Mouse (Mus musculus) embryonic facial prominence, embryonic 15.5 days (tissue): ENCODE data around the gene Zcchc2. TPM values are rescaled to one million over a fixed set of nuclear protein-coding genes. Genes with fewer than 3 reads are reported as not detected.

ENCODE experiments used
- ATAC-seq: fragments of 200-750 bp; cut with Nextera tagmentation; 2 replicates; pipeline ENCODE4 v1.8.0; 2017; ENCODE audit warnings: low read depth, moderate TSS enrichment; ENCODE audit not compliant: insufficient number of reproducible peaks, low FRiP score, low TSS enrichment
- H3K27ac ChIP-seq: fragments of 300-500 bp; sonication (generic); replicated peaks from 2 replicates; pipeline ENCODE4 v1.5.1; 2015; ENCODE audit warnings: mild to moderate bottlenecking, inconsistent platforms
- H3K27me3 ChIP-seq: fragments of 300-500 bp; sonication (generic); 2 replicates; pipeline ENCODE4 v1.6.1; 2015; ENCODE audit warnings: inconsistent platforms
- H3K36me3 ChIP-seq: fragments of 300-500 bp; sonication (generic); 2 replicates; pipeline ENCODE4 v1.6.1; 2015; ENCODE audit warnings: mild to moderate bottlenecking, inconsistent platforms
- H3K4me1 ChIP-seq: fragments of 300-500 bp; sonication (generic); 2 replicates; pipeline ENCODE4 v1.6.1; 2015; ENCODE audit warnings: inconsistent platforms
- H3K4me2 ChIP-seq: fragments of 300-500 bp; sonication (generic); replicated peaks from 2 replicates; pipeline ENCODE4 v1.6.1; 2015; ENCODE audit warnings: mild to moderate bottlenecking, inconsistent platforms
- H3K4me3 ChIP-seq: fragments of 300-500 bp; sonication (generic); replicated peaks from 2 replicates; pipeline ENCODE4 v1.5.1; 2015; ENCODE audit warnings: mild to moderate bottlenecking, inconsistent platforms
- H3K9ac ChIP-seq: fragments of 300-500 bp; sonication (generic); 2 replicates; pipeline ENCODE4 v1.6.1; 2015; ENCODE audit warnings: inconsistent platforms
- H3K9me3 ChIP-seq: fragments of 300-500 bp; sonication (generic); replicated peaks from 2 replicates; pipeline ENCODE4 v1.6.1; 2016; ENCODE audit warnings: inconsistent platforms
- WGBS: fragments of 180-500 bp; shearing (Covaris S2); methylation state at CpG from one replicate; pipeline ENCODE4 v1.1.7; 2015; 5-methylcytosine and 5-hydroxymethylcytosine counted together
- polyA plus RNA-seq: library from polyadenylated mRNA; unstranded; fragments of >200 nt; fragmentation: Nextera tagmentation; extraction: Ambion mirVana; gene quantifications from 2 replicates; pipeline ENCODE4 v1.2.1, GENCODE M21; 2015

The Zcchc2 gene
- polyA plus RNA-seq, 1 experiment from 2014 or later: 2.6 TPM

GRCm38 (mm10) chr1:106064291-106064690, 74.1 kb downstream of the Zcchc2 start:
- no peaks in the 10 kb centered on the region for H3K36me3 ChIP-seq
- WGBS: 33% methylated on average over 3 of the region's 3 CpGs
- no peak for ATAC-seq

GRCm38 (mm10) chr1:106064711-106065110, 74.5 kb downstream of the Zcchc2 start:
- Histone ChIP-seq H3K4me3 (no peak overlapping the region), H3K4me2 (no peak overlapping the region), H3K27ac (no peak overlapping the region), H3K9me3 (no peaks in the 10 kb centered on the region), H3K9ac (no peak overlapping the region), H3K27me3 (no peaks in the 10 kb centered on the region), H3K36me3 (no peaks in the 10 kb centered on the region), H3K4me1 (no peaks in the 10 kb centered on the region)
- whole genome bisulfite sequencing: 73% methylated on average over 2 of the region's 2 CpGs
- no peak for ATAC-seq

More at GRCm38 (mm10) chr1:106064291-106064690, 74.1 kb downstream of the Zcchc2 start:
- no peaks in the 10 kb centered on the region for H3K27me3 ChIP-seq
- no peak overlapping the region for H3K27ac ChIP-seq
- H3K9ac ChIP-seq: no peak overlapping the region
- no peak overlapping the region for H3K4me2 ChIP-seq
- H3K9me3 ChIP-seq: no peaks in the 10 kb centered on the region
- no peak overlapping the region for H3K4me3 ChIP-seq
- H3K4me1 ChIP-seq: no peaks in the 10 kb centered on the region

- no peak for ATAC-seq
- H3K27ac ChIP-seq: peak overlapping the region; percentile 66; the same call in 1 of the 2 replicates
- WGBS: 14% methylated on average over 7 of the region's 7 CpGs
- no peaks in the 10 kb centered on the region for H3K27me3 ChIP-seq
- H3K4me2 ChIP-seq: no peak overlapping the region
- no peaks in the 10 kb centered on the region for H3K9me3 ChIP-seq
- H3K9ac ChIP-seq: no peak overlapping the region
- H3K36me3 ChIP-seq: no peaks in the 10 kb centered on the region
- H3K4me1 ChIP-seq: no peaks in the 10 kb centered on the region
- no peak overlapping the region for H3K4me3 ChIP-seq
These were observed 75.5 kb downstream of the Zcchc2 start for GRCm38 (mm10) chr1:106065679-106066078.

- Histone ChIP-seq H3K36me3 (no peaks in the 10 kb centered on the region), H3K4me3 (no peak overlapping the region), H3K4me1 (no peaks in the 10 kb centered on the region), H3K27ac (no peak overlapping the region), H3K4me2 (no peak overlapping the region), H3K9ac (no peak overlapping the region), H3K9me3 (no peaks in the 10 kb centered on the region), H3K27me3 (no peaks in the 10 kb centered on the region)
- no peak for ATAC-seq
- WGBS: 87% methylated on average over 6 of the region's 6 CpGs
These were observed 77.1 kb downstream of the Zcchc2 start for GRCm38 (mm10) chr1:106067306-106067705.

- no peak overlapping the region for H3K4me2 ChIP-seq
- H3K4me3 ChIP-seq: no peak overlapping the region
- no peak overlapping the region for H3K27ac ChIP-seq
- H3K4me1 ChIP-seq: no peaks in the 10 kb centered on the region
- no peak for ATAC-seq
- no peaks in the 10 kb centered on the region for H3K9me3 ChIP-seq
- no peaks in the 10 kb centered on the region for H3K27me3 ChIP-seq
- H3K9ac ChIP-seq: no peak overlapping the region
- H3K36me3 ChIP-seq: no peaks in the 10 kb centered on the region
- WGBS: 48% methylated on average over 7 of the region's 7 CpGs
These were observed 79.8 kb downstream of the Zcchc2 start for GRCm38 (mm10) chr1:106069867-106070543.

GRCm38 (mm10) chr1:106070814-106071213, 80.6 kb downstream of the Zcchc2 start:
- Histone ChIP-seq H3K9ac (no peak overlapping the region), H3K27ac (no peak overlapping the region), H3K4me2 (no peak overlapping the region), H3K27me3 (no peaks in the 10 kb centered on the region), H3K9me3 (no peaks in the 10 kb centered on the region), H3K4me3 (no peak overlapping the region), H3K36me3 (no peaks in the 10 kb centered on the region), H3K4me1 (no peaks in the 10 kb centered on the region)
- 44% methylated on average over 4 of the region's 4 CpGs for WGBS
- no peak for ATAC-seq

GRCm38 (mm10) chr1:106071237-106072070, 81.2 kb downstream of the Zcchc2 start:
- H3K4me1 ChIP-seq: no peaks in the 10 kb centered on the region
- no peaks in the 10 kb centered on the region for H3K27me3 ChIP-seq
- no peak overlapping the region for H3K9ac ChIP-seq
- H3K4me2 ChIP-seq: peak overlapping the region; percentile 30; the same call in 1 of the 2 replicates
- no peaks in the 10 kb centered on the region for H3K9me3 ChIP-seq
- H3K36me3 ChIP-seq: no peaks in the 10 kb centered on the region
- WGBS: 16% methylated on average over 9 of the region's 9 CpGs
- ATAC-seq: no peak; the same call in 1 of the 2 replicates
- H3K4me3 ChIP-seq: 0 out of 2 replicates have a peak overlapping the region, but pooled peaks have one; percentile 10
- H3K27ac ChIP-seq: no peak overlapping the region

- peak; percentile 67; the same call in 1 of the 2 replicates for ATAC-seq
- H3K9ac ChIP-seq: no peak overlapping the region
These were observed 81.8 kb downstream of the Zcchc2 start for GRCm38 (mm10) chr1:106072071-106072440.

GRCm38 (mm10) chr1:106073166-106073565, 83.0 kb downstream of the Zcchc2 start:
- 81% methylated on average over 7 of the region's 7 CpGs for WGBS
- no peaks in the 10 kb centered on the region for H3K4me1 ChIP-seq
- ATAC-seq: no peak
- H3K27ac ChIP-seq: no peak overlapping the region
- no peak overlapping the region for H3K4me2 ChIP-seq
- no peaks in the 10 kb centered on the region for H3K36me3 ChIP-seq
- H3K4me3 ChIP-seq: no peak overlapping the region
- H3K9me3 ChIP-seq: no peaks in the 10 kb centered on the region
- H3K27me3 ChIP-seq: no peaks in the 10 kb centered on the region
- no peak overlapping the region for H3K9ac ChIP-seq

More at GRCm38 (mm10) chr1:106072071-106072440, 81.8 kb downstream of the Zcchc2 start:
- no peaks in the 10 kb centered on the region for H3K4me1 ChIP-seq
- WGBS: 2% methylated on average over 10 of the region's 10 CpGs
- H3K27ac ChIP-seq: no peak overlapping the region
- no peaks in the 10 kb centered on the region for H3K27me3 ChIP-seq
- H3K36me3 ChIP-seq: no peaks in the 10 kb centered on the region
- peak overlapping the region; percentile 30; the same call in 1 of the 2 replicates for H3K4me2 ChIP-seq
- 0 out of 2 replicates have a peak overlapping the region, but pooled peaks have one; percentile 10 for H3K4me3 ChIP-seq
- H3K9me3 ChIP-seq: no peaks in the 10 kb centered on the region

- Histone ChIP-seq H3K27ac (no peak overlapping the region), H3K4me1 (no peaks in the 10 kb centered on the region), H3K27me3 (no peaks in the 10 kb centered on the region), H3K9ac (no peak overlapping the region), H3K36me3 (no peaks in the 10 kb centered on the region), H3K4me3 (no peak overlapping the region), H3K9me3 (no peaks in the 10 kb centered on the region), H3K4me2 (no peak overlapping the region)
- 84% methylated on average over 7 of the region's 7 CpGs for WGBS
- ATAC-seq: no peak
These were observed 83.9 kb downstream of the Zcchc2 start for GRCm38 (mm10) chr1:106074141-106074540.

- Histone ChIP-seq H3K27me3 (no peaks in the 10 kb centered on the region), H3K4me1 (no peaks in the 10 kb centered on the region), H3K4me2 (no peak overlapping the region), H3K4me3 (no peak overlapping the region), H3K36me3 (no peaks in the 10 kb centered on the region), H3K9me3 (no peaks in the 10 kb centered on the region), H3K9ac (no peak overlapping the region), H3K27ac (no peak overlapping the region)
- no peak for ATAC-seq
- 82% methylated on average over 5 of the region's 5 CpGs for WGBS
These were observed 84.5 kb downstream of the Zcchc2 start for GRCm38 (mm10) chr1:106074656-106075055.
